Mouse (Mus musculus): ENCODE data around the gene Ttll13. TPM values are rescaled to one million over a fixed set of nuclear protein-coding genes. Genes with fewer than 3 reads are reported as not detected.

Gene Ttll13
- total RNA-seq (2022), result under 1 TPM; 0.19 to 0.72 (median 0.24) TPM

DNA sequence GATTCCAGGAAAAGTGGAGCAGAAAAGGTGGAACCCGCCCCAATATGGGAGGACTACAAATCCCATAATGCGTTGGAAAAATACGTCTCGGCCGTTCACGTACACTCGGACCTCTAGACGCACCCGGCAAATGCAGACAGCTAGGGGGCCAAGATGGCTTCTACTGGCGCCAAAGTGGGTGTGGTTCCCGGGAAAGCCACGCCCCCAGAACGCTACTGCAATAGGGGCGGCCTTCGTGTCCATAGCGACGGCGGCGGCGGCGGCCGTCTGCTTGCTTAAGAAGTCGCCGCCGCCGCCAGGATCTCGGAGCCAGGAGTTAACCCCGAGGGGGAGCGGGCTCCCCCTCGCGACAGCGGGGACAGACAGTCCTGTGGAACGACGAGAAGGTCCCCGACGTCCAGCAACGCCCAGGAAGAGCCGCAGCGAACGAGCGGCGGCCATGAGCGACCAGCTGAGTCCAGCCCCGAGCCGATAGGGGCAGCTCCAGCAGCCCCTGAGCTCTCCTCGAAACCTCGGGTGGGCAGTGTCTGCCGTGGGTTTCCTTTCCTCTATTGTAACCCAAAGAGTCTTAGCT lies at the start of gene Ttll13:
TSS of gene Ttll13 (plus strand) at position 229 of the 574 bp plus-strand sequence.
- peak; percentile 96 for DNase-seq (ENCODE audit: low spot score)

DNA sequence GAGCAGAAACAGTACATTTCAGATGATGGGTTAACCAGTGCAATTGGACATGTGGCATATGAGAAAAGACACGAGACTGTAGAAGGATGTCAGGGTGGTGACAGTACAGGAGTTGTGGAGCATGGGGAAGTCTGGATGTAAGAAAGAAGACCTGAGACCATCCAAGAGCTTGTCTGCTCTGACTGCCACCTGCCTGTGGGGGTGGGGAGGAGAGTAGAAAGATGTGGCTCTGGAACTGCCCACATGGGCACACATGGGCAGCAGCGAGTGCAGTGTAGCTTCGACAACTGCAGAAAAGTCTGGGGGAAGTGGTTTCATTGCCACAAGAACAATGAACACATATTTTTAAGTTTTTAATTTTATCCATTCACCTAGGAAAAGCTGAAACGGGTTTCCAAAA lies 48.8 kb upstream of the Ttll13 start:
- no peak for DNase-seq (ENCODE audit: low spot score)

DNA sequence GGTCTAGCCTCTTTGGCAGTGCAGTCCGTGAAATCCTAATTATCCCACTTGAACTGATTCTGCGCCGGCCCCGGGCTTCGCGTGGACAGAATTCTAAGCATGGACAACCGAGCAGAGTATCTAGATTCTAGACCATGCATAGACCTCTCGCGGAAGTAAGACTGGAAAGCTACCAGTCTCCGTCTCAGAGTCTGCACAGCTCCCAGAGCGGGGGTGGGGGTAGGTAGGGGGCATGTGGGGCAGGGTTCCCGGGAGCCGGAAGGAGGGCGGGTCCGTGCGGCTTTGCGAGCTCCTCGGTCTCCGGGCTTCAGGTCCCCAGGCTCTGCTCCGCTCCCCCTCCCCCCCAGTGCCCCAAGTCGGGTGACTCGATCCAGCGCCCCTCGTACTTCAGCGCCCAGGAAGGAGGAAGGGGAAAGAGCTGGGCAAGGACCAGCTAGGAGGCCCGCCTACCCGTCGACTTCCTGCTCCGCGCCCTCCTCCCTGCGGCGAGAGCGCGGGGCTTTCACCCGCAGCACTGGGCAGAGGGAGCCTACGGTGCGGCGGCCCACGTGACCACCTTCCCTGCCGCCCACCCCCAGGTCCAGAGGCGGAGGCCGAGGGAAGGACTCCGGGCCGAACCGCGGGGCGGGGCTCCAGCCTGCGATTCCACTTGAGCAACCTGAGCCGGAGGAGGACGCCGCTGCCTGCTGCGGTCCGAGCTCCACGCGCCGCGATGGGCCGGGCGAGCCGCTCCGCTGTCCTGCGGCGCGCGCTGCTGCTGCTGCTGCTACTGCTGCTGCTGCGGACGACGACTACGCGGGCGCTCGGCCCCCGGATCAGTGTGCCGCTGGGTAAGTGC lies 48.0 kb upstream of the Ttll13 start:
- peak; percentile 49 for DNase-seq (ENCODE audit: low spot score)

DNA sequence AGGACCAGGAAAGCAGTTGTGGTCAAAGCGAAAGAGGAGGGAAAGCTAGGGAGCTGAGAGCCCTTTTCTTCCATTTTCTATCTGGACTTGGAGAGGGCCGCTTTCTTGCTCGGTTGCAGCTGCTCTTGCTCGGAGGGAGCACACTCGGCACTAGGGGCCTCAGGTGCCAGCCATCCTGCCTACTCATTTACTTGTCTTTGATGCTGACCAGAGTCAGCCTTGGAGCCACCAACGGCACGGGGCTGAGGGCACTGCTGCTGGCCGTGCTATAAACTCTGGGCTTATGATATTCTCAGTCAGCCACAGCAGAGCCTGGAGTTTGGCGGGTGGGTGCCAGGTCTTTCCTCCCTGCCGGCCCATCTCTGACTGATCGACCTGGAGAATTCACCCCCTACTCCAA lies 47.3 kb upstream of the Ttll13 start:
- DNase-seq (ENCODE audit: low spot score), result no peak

DNA sequence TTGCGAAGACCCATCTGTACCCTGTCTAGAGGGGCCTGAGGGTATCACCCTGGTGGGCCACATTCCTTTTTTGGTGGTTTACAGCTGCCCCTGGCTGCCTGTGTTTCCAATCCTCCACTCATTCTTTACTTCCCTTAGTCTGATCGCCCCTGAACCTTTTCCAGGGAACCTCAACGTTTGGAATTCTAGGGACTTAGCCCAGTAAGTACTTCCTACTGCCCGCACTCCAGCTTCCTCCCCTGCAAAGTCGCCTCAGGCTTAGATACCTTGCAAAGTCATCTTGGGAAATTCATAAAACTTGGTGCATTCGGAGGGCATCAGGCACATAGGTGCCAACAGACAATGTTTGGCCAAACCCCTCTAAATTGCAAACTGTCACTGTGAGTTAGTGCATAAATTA lies 46.9 kb upstream of the Ttll13 start:
- DNase-seq (ENCODE audit: low spot score), result no peak

DNA sequence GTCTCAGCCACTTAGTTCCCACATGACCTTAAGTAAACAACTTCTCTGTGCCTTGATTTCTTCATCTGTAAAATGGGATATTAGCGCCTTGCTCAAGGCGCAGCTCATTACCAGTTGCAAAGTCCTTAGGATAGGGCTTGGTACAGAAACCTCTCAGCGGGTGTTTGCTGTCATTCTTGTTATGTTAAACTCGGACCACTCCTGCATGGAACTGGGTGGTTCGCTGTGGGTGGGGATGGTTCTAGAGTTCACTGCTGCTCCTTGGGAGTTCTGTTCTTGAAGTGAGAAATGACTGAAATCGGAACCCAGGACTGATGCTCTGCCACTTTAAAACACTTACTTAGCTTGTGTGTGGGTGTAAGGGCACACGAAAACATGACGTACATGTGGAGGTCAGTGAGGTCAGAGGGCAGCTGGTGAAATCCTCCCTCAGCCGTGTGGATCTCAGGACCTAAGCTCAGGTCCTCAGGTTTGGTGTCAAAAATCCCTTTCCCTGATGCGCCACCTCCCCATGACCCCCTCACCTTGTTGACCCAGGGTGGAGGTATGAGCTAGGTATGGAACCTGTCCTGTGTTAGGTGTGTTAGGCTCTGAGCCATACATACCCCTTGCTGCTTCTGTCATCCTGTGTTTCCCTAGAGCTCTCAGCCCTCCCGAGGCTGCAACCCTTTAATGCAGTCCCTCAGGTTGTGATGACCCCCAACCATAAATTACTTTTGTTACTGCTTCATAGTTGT lies 46.2 kb upstream of the Ttll13 start:
- no peak for DNase-seq (ENCODE audit: low spot score)

DNA sequence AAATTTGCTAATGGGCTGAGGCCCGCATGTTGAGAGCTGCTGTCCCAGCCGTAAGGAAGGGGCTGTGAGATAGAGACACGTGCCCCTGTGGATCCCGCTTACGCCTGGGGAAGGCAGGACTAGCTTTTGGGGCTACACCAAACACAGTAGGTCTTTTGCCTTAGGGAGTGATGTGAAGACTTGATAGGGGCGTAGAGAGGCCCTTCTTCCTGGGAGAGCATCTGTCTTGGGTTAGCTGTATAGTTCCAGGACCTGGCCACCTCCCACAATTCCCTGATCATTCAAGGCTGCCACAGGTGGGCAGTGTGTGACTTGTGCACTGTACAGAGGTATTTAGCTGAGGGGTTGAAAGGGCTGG lies 45.6 kb upstream of the Ttll13 start:
- no peak for DNase-seq (ENCODE audit: low spot score)

DNA sequence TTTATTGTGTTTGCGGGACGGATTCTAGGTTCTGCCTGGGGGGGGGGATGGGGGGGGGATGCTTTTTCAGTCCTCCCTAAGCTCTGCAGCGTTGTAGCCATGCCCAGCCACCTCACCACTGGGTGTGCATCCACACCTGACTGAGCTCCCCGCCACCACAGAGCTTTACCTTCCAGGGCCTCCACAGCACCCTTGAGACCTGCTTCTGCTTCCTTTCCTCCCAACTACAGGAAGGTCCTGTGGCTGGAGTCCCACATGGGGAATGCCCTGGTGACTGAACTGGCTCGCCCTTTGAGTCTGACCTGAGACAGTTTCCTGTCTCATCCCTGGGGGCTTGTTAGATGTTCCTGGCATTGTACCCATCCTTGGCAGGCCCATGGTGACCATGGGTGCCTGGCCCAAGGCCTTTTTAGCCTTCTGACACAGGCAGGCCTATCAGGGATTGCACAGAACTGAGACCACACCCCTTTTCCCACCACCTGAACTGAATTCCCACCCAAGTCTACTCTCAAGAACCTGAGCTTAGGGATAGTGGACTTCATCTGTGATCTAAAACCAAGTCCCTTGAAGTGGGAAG lies 45.1 kb upstream of the Ttll13 start:
- DNase-seq (ENCODE audit: low spot score), result no peak

DNA sequence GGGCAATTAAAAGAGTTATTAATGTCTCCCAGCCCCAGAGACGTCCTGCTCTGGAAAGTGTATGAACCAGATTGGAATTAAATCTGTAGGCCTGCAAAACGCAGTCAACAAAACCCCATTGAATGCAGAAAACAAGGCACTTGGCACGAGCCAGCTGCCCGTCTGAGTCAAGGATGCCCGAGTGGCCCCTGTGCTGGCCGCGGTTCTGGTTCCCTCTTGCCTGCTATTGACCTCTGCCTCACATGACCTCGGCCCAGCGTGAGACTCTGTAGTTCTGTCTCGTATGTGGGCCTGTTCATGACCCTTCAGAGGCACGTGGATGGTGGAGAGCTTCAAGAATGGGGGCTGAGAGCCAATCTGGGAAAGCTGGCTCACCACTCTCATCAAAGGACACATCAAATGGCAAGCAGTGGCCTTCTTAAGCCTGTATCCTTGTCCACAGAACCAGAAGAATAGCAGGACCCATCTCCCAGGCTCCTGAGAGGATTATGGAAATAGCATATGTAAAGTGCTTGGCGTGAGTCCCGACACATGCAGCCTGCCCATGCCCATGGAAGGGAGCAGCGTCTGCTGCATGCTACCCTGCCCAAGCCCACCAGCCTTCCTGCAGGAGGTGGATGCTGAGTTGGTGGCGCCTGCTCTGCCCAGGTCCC lies 44.2 kb upstream of the Ttll13 start:
- DNase-seq (ENCODE audit: low spot score), result no peak

DNA sequence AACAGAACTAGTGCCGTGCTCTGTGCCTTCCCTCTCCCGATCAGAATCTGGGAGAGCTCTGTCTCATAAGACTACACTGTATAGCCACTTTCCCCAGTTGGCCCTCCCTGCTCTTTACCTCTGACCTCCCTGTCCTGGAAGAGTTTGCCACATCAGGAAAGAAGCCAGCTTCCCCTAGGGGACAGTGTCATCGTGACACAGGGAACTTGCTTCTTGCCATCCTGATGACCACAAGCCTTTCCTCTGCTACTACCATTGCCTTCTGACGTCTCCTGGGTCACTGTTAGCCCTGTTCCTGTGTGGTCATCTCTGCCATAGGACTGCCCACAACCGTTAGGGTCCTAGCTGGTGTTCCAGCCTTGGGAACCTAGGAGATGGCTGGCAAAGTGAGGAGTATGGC lies 43.2 kb upstream of the Ttll13 start:
- DNase-seq (ENCODE audit: low spot score), result no peak

DNA sequence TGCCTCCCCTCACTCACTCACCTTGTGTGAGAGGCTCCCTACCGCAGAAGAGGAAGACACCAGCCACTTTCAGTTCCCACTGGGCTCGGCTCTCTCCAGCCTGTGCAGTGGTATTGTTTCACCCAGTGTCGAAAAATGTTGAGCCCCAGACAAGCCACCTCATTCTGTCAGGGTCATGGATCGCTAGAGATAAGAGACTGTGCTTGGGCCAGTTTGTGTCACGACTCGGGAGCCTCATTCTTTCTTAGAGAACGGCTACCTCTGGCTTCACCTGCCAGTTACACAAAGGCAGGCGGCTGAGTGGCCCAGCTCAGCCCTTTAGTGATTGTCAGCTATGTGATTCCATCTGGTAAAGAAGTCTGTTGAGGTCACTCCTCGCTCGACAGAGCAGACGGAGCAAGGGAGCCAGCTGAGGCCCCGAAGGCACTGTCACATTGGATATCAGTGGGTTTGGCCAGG lies 42.5 kb upstream of the Ttll13 start:
- DNase-seq (ENCODE audit: low spot score), result no peak

DNA sequence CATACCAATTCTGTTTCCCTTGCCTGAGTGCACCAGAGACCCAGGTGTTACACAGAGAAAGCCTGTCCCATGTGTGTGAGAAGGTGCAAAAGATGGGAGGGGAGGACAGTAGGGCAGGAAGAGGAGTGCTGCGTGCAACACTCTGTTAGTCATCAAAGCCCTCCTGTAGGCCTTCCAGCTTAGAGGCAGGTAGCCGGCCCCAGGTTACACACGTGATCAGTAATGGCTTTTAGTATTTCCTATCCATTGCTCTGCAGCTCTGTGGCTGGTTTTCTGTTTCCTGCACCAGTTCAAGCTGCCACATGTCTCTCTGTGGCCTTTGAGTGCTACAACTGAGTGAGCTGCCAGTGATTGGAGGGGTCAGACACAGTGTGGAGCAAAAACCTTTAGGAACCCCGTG lies 41.8 kb upstream of the Ttll13 start:
- DNase-seq (ENCODE audit: low spot score), result no peak

DNA sequence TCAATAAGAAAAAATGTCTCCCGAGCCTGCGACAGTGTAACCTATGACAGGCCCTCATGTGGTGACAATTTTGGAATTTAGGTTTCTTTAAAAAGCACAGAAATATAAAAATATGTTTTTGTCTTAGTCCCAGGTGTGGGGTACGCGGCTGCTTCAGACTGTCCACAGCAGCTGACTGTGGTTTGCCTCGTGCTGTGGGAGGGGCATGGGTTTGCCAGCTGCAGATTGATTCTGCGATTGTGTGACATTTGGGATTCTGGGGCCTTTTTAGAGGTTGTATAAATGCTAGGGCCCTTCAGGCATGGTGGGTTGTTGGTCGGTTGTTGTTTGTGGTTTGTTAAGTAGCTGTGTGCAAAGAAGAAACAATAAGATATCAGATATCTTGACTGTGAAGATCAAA lies 41.2 kb upstream of the Ttll13 start:
- no peak for DNase-seq (ENCODE audit: low spot score)

DNA sequence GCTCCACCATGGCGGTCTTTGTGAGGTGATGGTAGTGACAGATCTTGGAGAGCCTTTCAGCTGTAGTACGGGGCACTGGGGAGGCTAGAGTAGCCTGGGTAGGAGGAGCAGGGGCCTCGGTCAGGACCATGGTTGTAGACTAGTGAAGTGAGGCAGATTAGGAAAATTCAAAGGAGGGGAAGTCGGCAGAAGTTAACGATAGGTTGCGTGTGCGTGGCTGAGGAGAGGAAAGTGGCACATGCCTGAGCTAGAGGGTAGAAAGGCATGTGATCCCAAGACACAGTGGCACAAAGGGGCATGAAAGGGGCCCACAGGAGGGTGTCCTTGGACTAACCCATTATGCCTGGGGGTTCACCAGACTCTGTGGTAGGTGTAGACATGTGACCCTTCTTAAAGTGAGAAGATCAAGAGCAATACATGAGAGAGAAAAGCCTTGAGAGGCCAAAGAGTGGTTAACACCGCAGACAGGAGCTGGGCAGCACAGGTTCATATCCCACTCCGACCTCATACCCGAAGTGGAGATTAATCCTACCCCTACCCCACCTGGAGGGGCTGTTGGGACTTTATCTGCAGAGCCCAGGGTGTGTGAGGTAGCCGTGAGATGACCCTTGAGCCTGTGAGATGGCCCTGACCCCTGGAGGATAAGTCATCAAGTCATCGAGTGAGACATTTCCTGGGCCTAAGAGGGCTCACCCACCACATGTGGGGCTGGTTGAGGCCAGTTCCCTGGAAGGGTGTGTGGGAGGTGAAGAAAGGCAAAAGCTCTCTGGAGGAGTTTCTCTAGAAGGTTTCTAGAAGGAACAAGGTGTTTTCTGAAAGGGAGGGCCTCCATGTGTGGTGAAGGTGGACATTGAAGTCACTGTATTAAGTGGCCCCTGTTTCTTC lies 40.2 kb upstream of the Ttll13 start:
- no peak for DNase-seq (ENCODE audit: low spot score)

DNA sequence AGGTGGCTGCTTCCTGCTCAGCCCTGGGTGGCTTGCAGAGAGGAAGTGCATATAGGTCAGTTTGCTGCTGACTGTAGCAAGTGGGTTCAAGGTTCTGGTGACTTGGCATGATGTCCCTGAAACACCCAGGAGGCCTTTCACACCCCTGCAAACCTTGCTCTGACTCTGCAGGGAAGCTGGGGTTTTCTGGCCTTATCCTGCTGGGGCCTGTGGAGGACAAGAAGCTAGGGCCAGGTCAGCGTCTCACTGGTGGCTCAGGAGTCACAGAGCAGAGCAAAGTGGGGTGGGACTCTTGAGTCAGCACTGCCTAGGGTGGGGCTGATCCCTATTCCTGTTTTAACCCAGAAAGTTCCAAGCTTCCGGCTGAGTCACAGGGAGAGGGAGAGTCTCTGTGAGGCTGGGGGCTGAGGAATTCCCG lies 38.9 kb upstream of the Ttll13 start:
- no peak for DNase-seq (ENCODE audit: low spot score)

DNA sequence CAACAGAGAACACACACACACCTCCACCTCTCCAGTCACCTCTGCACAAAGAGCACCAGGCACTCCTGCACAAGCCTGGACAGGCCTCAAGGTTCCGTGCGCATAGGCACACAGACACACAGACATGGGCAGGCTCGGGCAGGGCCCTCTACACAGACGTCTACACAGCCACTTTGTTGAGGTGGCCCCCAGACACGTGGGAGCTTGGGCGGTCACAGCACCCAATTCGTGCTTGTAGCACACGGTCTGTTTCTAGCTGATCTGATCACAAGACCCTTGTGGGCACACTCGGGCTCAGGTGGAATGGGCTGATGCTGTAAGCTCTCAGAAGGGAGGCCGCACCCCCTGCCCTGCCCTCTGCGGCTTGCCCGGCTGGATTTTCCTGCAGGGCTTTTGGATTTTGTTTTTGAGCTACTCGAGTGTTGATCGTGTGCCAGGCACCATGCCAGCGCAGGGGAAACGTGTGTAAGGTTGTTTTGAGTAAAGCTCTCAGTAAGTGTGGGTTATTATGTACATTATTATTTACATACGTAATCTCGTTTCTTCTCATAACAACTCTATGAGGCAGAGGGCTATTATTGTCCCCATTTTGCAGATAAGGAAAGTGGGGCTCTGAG lies 38.0 kb upstream of the Ttll13 start:
- no peak for DNase-seq (ENCODE audit: low spot score)

DNA sequence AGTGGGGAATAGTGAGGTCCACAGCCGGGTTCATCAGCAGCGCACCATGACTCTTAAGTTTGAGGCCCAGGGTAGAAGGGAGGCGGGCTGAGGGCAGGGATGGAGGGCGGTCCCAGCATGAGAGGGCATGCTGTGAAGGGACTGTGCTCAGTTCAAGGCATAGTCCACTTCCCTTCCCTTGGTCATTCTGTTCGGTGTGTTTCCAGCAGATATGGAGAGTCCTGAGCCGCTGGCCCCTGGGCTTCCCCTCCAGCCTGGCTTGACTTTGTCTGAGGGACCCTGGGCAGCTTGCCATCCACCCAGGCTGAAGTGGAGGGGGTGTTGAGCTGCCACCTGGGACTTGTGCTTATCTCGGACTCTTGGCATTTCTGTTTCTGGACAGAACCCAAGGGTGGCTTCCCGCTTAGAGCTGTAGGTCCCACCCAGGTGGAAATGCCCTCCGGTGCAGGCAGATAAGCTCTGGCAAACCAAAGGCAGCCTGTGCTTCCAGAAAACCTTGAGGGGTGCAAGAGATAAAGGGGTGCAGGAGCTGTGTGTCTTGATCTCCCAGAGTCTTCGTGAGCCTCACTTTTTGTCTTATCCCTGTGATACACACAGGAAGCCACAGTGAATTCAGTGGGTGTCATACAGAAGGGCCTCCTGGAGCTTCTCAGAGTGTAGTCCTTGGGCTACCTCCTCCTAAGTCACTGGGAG lies 37.3 kb upstream of the Ttll13 start:
- no peak for DNase-seq (ENCODE audit: low spot score)

DNA sequence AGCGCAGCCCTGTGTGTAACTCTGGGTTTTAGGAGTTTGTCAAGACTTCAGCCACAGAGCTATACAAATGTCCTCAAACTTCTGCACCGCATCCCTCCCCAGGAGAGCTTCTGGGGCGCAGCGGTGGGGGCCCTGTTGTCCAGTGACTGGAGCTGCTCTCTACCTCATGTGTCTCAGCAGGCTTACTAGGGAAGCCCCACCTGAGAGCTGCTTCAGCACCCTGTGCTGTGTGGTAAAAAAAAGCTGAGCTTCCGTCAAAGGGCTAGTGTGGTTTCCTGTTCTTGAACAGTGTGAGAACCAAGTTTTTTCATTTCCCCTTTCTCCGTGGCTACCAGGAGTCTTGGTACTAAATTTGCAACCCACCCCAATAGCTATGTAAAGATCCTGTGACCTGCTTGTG lies 36.5 kb upstream of the Ttll13 start:
- DNase-seq (ENCODE audit: low spot score), result peak; percentile 49

DNA sequence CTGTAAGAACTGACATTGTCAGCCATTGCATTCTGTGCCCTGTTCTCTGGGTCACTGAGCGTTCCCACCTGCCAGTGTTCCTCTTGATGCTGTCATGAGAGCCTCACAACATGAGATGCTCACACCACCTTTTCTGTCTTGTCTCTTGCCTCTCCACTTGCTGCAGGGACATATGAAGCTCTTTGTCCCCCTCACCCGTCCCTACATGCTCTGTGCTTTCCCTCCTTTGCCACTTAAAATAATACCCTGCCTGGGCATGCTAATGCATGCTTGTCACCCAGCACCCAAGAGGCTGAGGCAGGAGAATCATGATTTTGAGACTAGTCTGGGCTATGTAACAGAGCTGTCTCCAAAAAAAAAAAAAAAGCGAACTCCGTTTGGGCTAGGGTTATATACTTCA lies 35.2 kb upstream of the Ttll13 start:
- DNase-seq (ENCODE audit: low spot score), result no peak

DNA sequence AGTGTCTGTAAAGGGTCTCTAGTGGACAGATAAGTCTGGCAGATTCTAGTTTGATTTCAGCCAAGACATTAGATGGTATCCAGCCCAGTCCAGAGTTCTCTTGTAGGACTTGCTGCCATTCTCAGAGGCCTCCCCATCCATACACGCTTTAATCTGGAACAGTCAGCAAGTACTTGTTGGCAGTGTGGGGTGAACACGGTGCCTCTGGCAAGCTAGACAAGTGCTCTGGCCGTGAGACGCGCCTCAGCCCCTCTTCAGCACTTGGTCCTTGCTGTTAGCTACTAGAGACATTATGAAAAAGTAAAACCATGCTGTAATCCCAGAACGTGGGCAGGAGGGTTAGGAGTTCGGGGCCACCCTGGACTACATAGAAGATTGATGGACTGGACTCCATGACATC lies 32.6 kb upstream of the Ttll13 start:
- DNase-seq (ENCODE audit: low spot score), result no peak
